Mouse (Mus musculus) liver, adult 2 months (tissue): ENCODE measurements around the gene Foxi3. TPM values are rescaled to one million over a fixed set of nuclear protein-coding genes. Genes with fewer than 3 reads are reported as not detected.

ENCODE experiments used
- DNase-seq: peaks from one replicate; pipeline ENCODE4 v3.0.0-alpha.2; 2011; ENCODE audit warnings: low read depth, low spot score; ENCODE audit errors: extremely low read depth
- H3K27ac ChIP-seq: fragments of 200-500 bp; replicated peaks from 2 replicates; pipeline ENCODE4 v1.5.1; 2012; ENCODE audit warnings: low read depth, mild to moderate bottlenecking, control low read depth, inconsistent platforms, low read length; ENCODE audit not compliant: insufficient read depth
- H3K27me3 ChIP-seq: fragments of 200-500 bp; 2 replicates; pipeline ENCODE4 v1.6.1; 2012; ENCODE audit warnings: mild to moderate bottlenecking, moderate library complexity, low read length, inconsistent platforms; ENCODE audit not compliant: control insufficient read depth, insufficient read depth
- H3K36me3 ChIP-seq: fragments of 200-500 bp; 2 replicates; pipeline ENCODE4 v1.6.1; 2012; ENCODE audit warnings: low read length, inconsistent platforms; ENCODE audit not compliant: control insufficient read depth, insufficient read depth
- H3K4me1 ChIP-seq: fragments of 200-500 bp; 2 replicates; pipeline ENCODE4 v1.6.1; 2011; ENCODE audit warnings: low read length; ENCODE audit not compliant: control insufficient read depth, insufficient read depth
- H3K4me3 ChIP-seq: fragments of 200-500 bp; 2 replicates; pipeline ENCODE4 v1.5.1; 2011; ENCODE audit warnings: low read depth, mild to moderate bottlenecking, control low read depth, low read length, moderate library complexity; ENCODE audit not compliant: insufficient read depth
- H3K79me2 ChIP-seq: fragments of 200-500 bp; 2 replicates; pipeline ENCODE4 v1.6.1; 2012; ENCODE audit warnings: inconsistent platforms, mild to moderate bottlenecking, low read length, moderate library complexity; ENCODE audit not compliant: control insufficient read depth, insufficient read depth
- H3K9ac ChIP-seq: fragments of 200-500 bp; 2 replicates; pipeline ENCODE4 v1.6.1; 2012; ENCODE audit warnings: low read depth, mild to moderate bottlenecking, control low read depth, inconsistent platforms, low read length
- CTCF ChIP-seq: fragments of 200-500 bp; IDR thresholded peaks from 2 replicates; pipeline ENCODE4 v1.5.1; 2011; ENCODE audit warnings: low read depth, low read length, control low read depth
- POLR2A ChIP-seq: fragments of 200-500 bp; IDR thresholded peaks from 2 replicates; pipeline ENCODE4 v1.6.1; 2011; ENCODE audit warnings: low read length, control low read depth; ENCODE audit not compliant: insufficient read depth; ENCODE audit errors: extremely low read depth
- WGBS: fragments of 180-500 bp; shearing (Covaris S2); methylation state at CpG from one replicate; pipeline ENCODE4 v1.1.7; 2018; 5-methylcytosine and 5-hydroxymethylcytosine counted together
- polyA plus RNA-seq: library from polyadenylated mRNA; depleted of rRNA; stranded (reverse); fragments of >200 nt; gene quantifications from 2 replicates; pipeline ENCODE4 v1.2.3, GENCODE M21; 2012; rRNA removed
- total RNA-seq: library from RNA; depleted of rRNA; stranded (reverse); fragments of >200 nt; gene quantifications from 2 replicates; pipeline ENCODE4 v1.2.3, GENCODE M21; 2014; rRNA removed

Gene Foxi3
- total RNA-seq: not detected in 2 replicates
- polyA plus RNA-seq: not detected in 2 replicates

GRCm38 (mm10) chr6:70956285-70956912 lies at the start of gene Foxi3:
Gene Foxi3, plus strand, starts transcription at chr6:70956531.
- DNase-seq: no peak
- no peak within 1 kb of the TSS for H3K27ac ChIP-seq
- WGBS: 2% methylated on average over 65 of the region's 67 CpGs
- H3K4me1 ChIP-seq: no peaks in the 10 kb centered on the region
- H3K4me3 ChIP-seq: no peak within 1 kb of the TSS
- no peaks in the 10 kb centered on the region for H3K36me3 ChIP-seq
- no peak within 1 kb of the TSS for H3K9ac ChIP-seq
- TF ChIP-seq POLR2A (no peak), CTCF (no peak)
- no peaks in the 10 kb centered on the region for H3K79me2 ChIP-seq
- H3K27me3 ChIP-seq: peaks cover 20% of the 10 kb centered on the region

- peaks cover 11% of the 10 kb centered on the region for H3K36me3 ChIP-seq
- DNase-seq: no peak
- TF ChIP-seq CTCF: no peak
- no peak for TF ChIP-seq POLR2A
- 92% methylated on average over 7 of the region's 7 CpGs for WGBS
- no peak overlapping the region for H3K4me3 ChIP-seq
- no peaks in the 10 kb centered on the region for H3K79me2 ChIP-seq
- no peaks in the 10 kb centered on the region; the same call in 1 of the 2 replicates for H3K27me3 ChIP-seq
- H3K27ac ChIP-seq: no peak overlapping the region
- H3K4me1 ChIP-seq: peaks cover 2% of the 10 kb centered on the region; the same call in 1 of the 2 replicates
- no peak overlapping the region for H3K9ac ChIP-seq
These were observed 46.8 kb upstream of the Foxi3 start for GRCm38 (mm10) chr6:70909572-70909971.

GRCm38 (mm10) chr6:70910285-70910684 lies 46.0 kb upstream of the Foxi3 start:
- Histone ChIP-seq H3K4me1 (peaks cover 2% of the 10 kb centered on the region; the same call in 1 of the 2 replicates), H3K27me3 (no peaks in the 10 kb centered on the region; the same call in 1 of the 2 replicates), H3K79me2 (no peaks in the 10 kb centered on the region), H3K9ac (no peak overlapping the region), H3K36me3 (peaks cover 8% of the 10 kb centered on the region), H3K4me3 (no peak overlapping the region), H3K27ac (no peak overlapping the region)
- DNase-seq: no peak
- 53% methylated on average over 4 of the region's 4 CpGs for WGBS
- TF ChIP-seq CTCF (no peak), POLR2A (no peak)

GRCm38 (mm10) chr6:70911668-70912395 lies 44.5 kb upstream of the Foxi3 start:
- Histone ChIP-seq H3K9ac (no peak overlapping the region), H3K27ac (no peak overlapping the region), H3K4me3 (no peak overlapping the region), H3K27me3 (no peaks in the 10 kb centered on the region; the same call in 1 of the 2 replicates), H3K79me2 (no peaks in the 10 kb centered on the region), H3K4me1 (peaks cover 2% of the 10 kb centered on the region; the same call in 1 of the 2 replicates), H3K36me3 (no peaks in the 10 kb centered on the region)
- peak; percentile 21 for DNase-seq
- WGBS: 7% methylated on average over 20 of the region's 20 CpGs
- TF ChIP-seq CTCF (no peak), POLR2A (no peak)

- Histone ChIP-seq H3K36me3 (no peaks in the 10 kb centered on the region), H3K4me1 (peaks cover 2% of the 10 kb centered on the region; the same call in 1 of the 2 replicates), H3K9ac (no peak overlapping the region), H3K27me3 (no peaks in the 10 kb centered on the region; the same call in 1 of the 2 replicates), H3K27ac (no peak overlapping the region), H3K79me2 (no peaks in the 10 kb centered on the region), H3K4me3 (no peak overlapping the region)
- WGBS: 71% methylated on average over 7 of the region's 7 CpGs
- TF ChIP-seq CTCF (no peak), POLR2A (no peak)
- DNase-seq: no peak
These were observed 44.0 kb upstream of the Foxi3 start for GRCm38 (mm10) chr6:70912396-70912765.

GRCm38 (mm10) chr6:70918827-70919226 lies 37.5 kb upstream of the Foxi3 start, which contains the start of gene Tex37:
Gene Tex37, minus strand, starts transcription at chr6:70918927.
- no peak within 1 kb of the TSS for H3K27ac ChIP-seq
- no peak within 1 kb of the TSS for H3K4me3 ChIP-seq
- DNase-seq: no peak
- 81% methylated on average over 3 of the region's 3 CpGs for WGBS
- H3K9ac ChIP-seq: no peak within 1 kb of the TSS
- no peaks in the 10 kb centered on the region for H3K4me1 ChIP-seq
- H3K36me3 ChIP-seq: no peaks in the 10 kb centered on the region
- no peaks in the 10 kb centered on the region for H3K79me2 ChIP-seq
- TF ChIP-seq CTCF: no peak
- H3K27me3 ChIP-seq: no peaks in the 10 kb centered on the region
